Mouse (Mus musculus): ENCODE data around the gene Evi2a. TPM values are rescaled to one million over a fixed set of nuclear protein-coding genes. Genes with fewer than 3 reads are reported as not detected.

The Evi2a gene
- polyA plus RNA-seq, 1 experiment from 2014 or later, result 1.1 TPM

Other genes starting within 250 kb of the Evi2a start
- 0.21 TPM in 1 of 2 replicates, not detected in the other for gene Gm9964, start 233.7 kb downstream of the Evi2a start, polyA plus RNA-seq (2016; fragmentation: Nextera tagmentation; extraction: Ambion mirVana)
- 4.1 and 5.1 TPM in 2 replicates for gene Nf1, start 190.9 kb downstream of the Evi2a start, polyA plus RNA-seq (2016; fragmentation: Nextera tagmentation; extraction: Ambion mirVana)
- 0.12 and 0.16 TPM in 2 replicates for gene Omg, start 26.5 kb downstream of the Evi2a start, polyA plus RNA-seq (2016; fragmentation: Nextera tagmentation; extraction: Ambion mirVana)
- gene Evi2b, start 6.8 kb downstream of the Evi2a start, polyA plus RNA-seq (2016; fragmentation: Nextera tagmentation; extraction: Ambion mirVana), result 0.49 TPM in 1 of 2 replicates, not detected in the other
- gene Evi2, start within 50 bp of the Evi2a start, polyA plus RNA-seq (2016; fragmentation: Nextera tagmentation; extraction: Ambion mirVana), result 0.71 and 1.3 TPM in 2 replicates
- 1.2 and 3.5 TPM in 2 replicates for gene Rab11fip4, start 60.6 kb upstream of the Evi2a start, polyA plus RNA-seq (2016; fragmentation: Nextera tagmentation; extraction: Ambion mirVana)

Data from heart, embryonic 10.5 days (tissue).